Mouse (Mus musculus) brain, embryonic 18.5 days (tissue): Measurements from ENCODE around the gene Trpm5.
A peak's percentile ranks its signal among the peaks of the same experiment; 100 is the strongest.

ENCODE experiments used
- DNase-seq: peaks from one replicate; pipeline ENCODE4 v3.0.0-alpha.2; 2012; ENCODE audit warnings: low read depth, low spot score

Trpm5 gene

GRCm38 (mm10) chr7:143106062-143106461 lies 11.6 kb upstream of the Trpm5 start, which contains the start of gene Kcnq1:
Gene Kcnq1, plus strand, starts transcription at chr7:143106362.
- no peak for DNase-seq

- no peak for DNase-seq
Observed at GRCm38 (mm10) chr7:143105258-143105897, 10.9 kb upstream of the Trpm5 start.

GRCm38 (mm10) chr7:143100759-143101158 lies 6.3 kb upstream of the Trpm5 start:
- DNase-seq: no peak

GRCm38 (mm10) chr7:143095554-143095907 lies 1.1 kb upstream of the Trpm5 start:
- no peak for DNase-seq

- no peak for DNase-seq
Observed at GRCm38 (mm10) chr7:143093847-143094246, 595 bp downstream of the Trpm5 start.

- no peak for DNase-seq
Observed at GRCm38 (mm10) chr7:143087070-143087579, 7.3 kb downstream of the Trpm5 start.

GRCm38 (mm10) chr7:143086366-143086765 lies 8.1 kb downstream of the Trpm5 start:
- DNase-seq: no peak

GRCm38 (mm10) chr7:143083708-143084107 lies 10.7 kb downstream of the Trpm5 start:
- no peak for DNase-seq

GRCm38 (mm10) chr7:143082024-143082423 lies 12.4 kb downstream of the Trpm5 start:
- no peak for DNase-seq

- DNase-seq: no peak
Observed at GRCm38 (mm10) chr7:143077351-143077750, 17.1 kb downstream of the Trpm5 start.

- no peak for DNase-seq
Observed at GRCm38 (mm10) chr7:143075394-143075793, 19.0 kb downstream of the Trpm5 start.

- DNase-seq: no peak
Observed at GRCm38 (mm10) chr7:143073086-143073485, 21.4 kb downstream of the Trpm5 start.

GRCm38 (mm10) chr7:143072605-143073004 lies 21.8 kb downstream of the Trpm5 start:
- DNase-seq: no peak

- DNase-seq: no peak
Observed at GRCm38 (mm10) chr7:143070506-143071070, 23.9 kb downstream of the Trpm5 start.

- no peak for DNase-seq
Observed at GRCm38 (mm10) chr7:143069751-143070400, 24.6 kb downstream of the Trpm5 start.

GRCm38 (mm10) chr7:143068882-143069591 lies 25.4 kb downstream of the Trpm5 start, which contains the start of gene Tssc4:
Gene Tssc4, plus strand, starts transcription at chr7:143069249.
- DNase-seq: peak; percentile 100

- no peak for DNase-seq
Observed at GRCm38 (mm10) chr7:143068316-143068881, 26.0 kb downstream of the Trpm5 start.

- no peak for DNase-seq
Observed at GRCm38 (mm10) chr7:143067897-143068296, 26.5 kb downstream of the Trpm5 start.

GRCm38 (mm10) chr7:143067469-143067868 lies 27.0 kb downstream of the Trpm5 start:
- DNase-seq: no peak

- DNase-seq: no peak
Observed at GRCm38 (mm10) chr7:143065692-143066091, 28.8 kb downstream of the Trpm5 start.

GRCm38 (mm10) chr7:143064226-143064625 lies 30.2 kb downstream of the Trpm5 start:
- no peak for DNase-seq

- no peak for DNase-seq
Observed at GRCm38 (mm10) chr7:143062704-143063103, 31.7 kb downstream of the Trpm5 start.
